Mouse (Mus musculus): ENCODE data around the gene Mitf.
A peak's percentile ranks its signal among the peaks of the same experiment; 100 is the strongest.

Mitf gene

DNA sequence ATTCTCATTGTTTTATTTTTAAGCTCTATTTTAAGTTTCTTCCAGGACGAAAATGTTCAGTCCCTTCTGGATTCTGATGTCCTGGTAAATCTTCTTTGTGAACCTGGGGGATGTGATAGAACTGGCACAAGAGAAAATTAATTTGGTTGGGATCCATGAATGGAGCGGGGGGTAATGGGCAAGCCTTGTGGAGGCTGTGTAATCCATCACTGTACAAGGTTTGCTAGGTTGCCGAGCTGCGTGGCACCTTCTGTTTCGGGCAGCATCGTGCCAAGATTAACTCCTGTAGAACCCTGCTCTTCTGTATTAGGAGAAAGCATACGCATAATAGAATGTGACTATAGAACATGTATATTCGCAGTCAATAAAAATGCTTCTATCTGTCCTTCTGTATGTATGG, 76.1 kb downstream of the Mitf start:
- peak; percentile 74 to 84 for DNase-seq

GRCm38 (mm10) chr6:97883496-97883895, 76.6 kb downstream of the Mitf start:
- peak in 1 of 2 experiments; percentile 33 for DNase-seq

DNA sequence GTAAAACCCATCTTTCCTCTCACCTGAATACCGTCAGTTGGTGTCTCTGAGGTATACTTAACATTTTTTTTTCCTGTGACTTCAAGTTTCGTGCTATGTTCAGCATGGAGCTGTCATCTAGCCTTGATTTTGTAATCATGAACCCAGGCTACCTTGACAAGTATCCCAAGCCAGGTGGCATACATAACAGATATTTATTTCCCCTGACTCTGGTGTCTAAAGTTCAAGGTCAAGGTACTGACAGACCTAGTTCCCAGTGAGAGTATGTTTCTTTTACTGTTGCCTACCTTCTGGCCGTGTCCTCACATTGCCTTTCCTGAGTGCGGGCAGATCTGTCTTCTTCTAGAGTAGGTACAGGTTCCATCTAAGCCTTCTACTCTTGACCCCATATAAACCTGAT, 78.1 kb downstream of the Mitf start:
- DNase-seq = no peak

DNA sequence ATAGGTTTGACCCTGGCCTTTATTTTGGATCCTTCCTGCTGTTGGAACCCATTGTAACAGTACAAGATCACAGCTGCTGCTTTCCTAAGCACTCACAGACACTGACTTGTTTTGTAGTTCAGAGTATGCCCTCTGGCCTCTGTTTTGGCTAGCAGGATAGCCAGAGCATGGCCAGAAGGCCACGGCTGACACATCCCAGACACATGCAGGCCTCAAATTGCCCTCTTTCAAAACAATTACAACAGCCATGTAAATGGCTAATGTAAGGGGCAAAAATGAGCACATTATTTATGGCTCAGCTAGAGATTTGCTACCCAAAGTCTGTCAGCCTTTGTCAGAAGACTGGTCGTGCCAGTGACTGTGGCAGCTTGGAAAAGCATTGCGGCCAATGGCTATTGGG, 78.8 kb downstream of the Mitf start:
- DNase-seq = no peak

DNA sequence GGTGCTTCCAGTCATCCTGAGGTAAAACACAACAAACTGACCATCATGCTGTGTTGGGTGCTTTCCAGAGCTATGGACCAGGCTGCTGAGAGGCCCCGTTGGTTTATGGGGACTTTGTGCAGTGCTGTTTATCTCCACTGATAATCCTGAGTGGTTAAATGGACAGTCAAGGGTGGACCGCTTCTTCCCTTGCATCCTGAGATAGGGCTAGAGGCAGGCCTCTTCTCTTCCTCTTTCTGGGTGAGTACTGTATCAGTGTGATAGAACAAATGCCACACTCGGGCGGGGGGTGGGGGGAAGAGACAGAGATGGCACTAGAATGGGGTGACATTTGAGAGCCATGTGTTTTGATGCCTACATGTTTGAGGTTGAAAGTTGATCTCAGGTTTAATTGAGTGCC, 81.0 kb downstream of the Mitf start:
- no peak for DNase-seq

DNA sequence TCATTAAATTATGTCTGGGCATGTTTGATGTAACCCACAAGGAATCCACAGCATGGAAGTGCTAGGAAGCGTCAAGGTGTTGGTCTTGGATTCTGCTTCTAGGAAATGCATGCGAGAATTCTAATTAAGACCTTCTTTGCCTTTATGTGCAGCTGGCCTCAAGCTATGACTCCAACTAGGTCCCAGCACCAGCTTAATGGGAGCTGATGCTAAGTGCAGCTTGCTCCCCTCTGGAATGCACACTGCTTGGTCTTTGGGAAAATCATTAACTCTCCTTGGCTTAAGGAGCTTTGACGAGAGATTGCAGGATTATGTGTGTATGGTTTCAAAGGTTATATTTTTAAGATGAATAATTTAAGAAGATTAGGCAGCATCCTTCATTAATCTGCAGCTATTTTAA, 81.7 kb downstream of the Mitf start:
- no peak for DNase-seq

- DNase-seq = no peak
Observed at GRCm38 (mm10) chr6:97893546-97893945, 86.7 kb downstream of the Mitf start.

- DNase-seq = no peak
Observed at GRCm38 (mm10) chr6:97897191-97897590, 90.3 kb downstream of the Mitf start.

- no peak for DNase-seq
Observed at GRCm38 (mm10) chr6:97898085-97898484, 91.2 kb downstream of the Mitf start.

DNA sequence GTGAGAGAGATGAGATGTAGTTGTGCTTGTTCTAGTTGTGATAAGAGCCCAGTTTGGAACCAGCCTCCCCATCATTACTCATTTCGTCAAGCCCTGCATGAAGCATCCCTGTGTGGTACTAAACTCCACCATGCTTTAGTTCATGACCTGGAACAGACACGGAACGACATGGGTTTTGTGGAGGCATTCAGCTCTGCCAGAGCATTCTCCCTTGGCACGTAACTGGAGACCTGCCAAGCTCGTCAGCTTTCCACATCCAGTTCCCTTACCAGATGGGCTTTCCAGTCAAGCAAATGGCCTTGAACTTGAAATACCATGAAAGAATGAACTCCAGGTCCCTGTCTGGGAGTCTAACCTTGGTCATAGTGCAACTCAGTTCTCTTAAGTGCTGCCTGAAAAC, 94.7 kb downstream of the Mitf start:
- DNase-seq = peak; percentile 28 to 29

DNA sequence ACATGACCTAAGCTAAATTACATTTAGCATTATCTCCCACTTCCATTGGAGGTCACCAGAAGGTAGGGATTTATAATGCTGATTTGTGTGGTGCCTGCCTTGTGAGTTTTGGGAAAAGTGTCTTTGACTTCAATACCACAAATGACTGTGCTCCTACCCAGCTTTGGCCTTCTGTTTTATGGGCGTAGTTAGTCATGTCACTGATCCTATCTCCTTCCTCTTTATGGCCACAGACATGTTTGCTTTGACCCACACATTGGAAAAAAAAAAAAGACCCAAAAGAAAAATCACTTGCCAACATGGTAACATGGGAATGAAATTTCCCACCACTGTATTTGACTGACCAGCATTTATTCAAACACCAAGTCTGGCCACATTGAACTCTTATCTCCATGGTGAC, 95.4 kb downstream of the Mitf start:
- DNase-seq = no peak

DNA sequence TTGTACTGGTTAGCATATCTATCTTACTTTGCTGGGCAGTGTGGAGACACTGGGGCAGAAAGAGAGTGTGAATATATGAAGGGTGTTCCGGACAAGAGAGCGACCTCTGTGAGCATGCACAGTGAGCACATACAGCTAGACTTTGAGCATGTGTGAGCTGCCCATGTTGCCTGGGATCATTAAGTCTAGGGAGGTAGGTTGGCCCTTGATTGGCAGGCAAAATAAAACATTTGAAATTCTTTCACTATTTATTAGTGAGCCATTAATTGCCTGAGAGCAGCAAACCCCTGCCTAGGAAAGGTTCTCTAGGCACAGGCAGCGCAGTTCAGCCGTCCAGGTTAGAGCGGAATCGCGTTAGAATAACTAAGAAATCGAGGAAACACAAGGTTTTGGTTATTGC, 107.9 kb downstream of the Mitf start:
- DNase-seq = no peak

DNA sequence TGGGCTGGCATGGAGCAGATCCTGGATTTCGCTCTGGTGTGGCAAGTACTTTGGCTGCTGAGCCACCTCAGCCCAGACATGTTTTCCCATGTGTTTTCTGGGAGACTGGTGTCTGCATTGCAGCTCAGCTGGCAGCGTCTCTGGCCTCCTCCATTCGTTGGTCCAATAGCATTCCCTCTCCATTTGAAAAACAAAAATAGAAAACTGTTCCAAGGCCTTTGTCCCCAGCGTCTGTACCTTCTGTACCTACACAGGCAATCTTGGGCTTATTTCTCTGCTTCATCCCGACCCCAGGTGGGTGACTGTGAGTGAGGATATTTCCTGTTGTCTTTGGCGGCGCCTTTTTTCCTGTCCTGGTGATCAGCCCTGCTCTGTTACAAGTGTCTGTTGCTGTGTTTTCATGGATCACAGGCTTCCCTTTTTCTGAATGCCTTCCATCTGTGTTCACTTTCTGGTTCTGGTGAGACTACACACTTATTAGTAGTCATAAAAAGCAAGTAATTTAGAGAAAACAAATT, 109.6 kb downstream of the Mitf start:
- DNase-seq = peak; percentile 25 to 33

GRCm38 (mm10) chr6:97918051-97918450, 111.2 kb downstream of the Mitf start:
- DNase-seq = no peak

- no peak for DNase-seq
Observed at GRCm38 (mm10) chr6:97918481-97918880, 111.6 kb downstream of the Mitf start.

DNA sequence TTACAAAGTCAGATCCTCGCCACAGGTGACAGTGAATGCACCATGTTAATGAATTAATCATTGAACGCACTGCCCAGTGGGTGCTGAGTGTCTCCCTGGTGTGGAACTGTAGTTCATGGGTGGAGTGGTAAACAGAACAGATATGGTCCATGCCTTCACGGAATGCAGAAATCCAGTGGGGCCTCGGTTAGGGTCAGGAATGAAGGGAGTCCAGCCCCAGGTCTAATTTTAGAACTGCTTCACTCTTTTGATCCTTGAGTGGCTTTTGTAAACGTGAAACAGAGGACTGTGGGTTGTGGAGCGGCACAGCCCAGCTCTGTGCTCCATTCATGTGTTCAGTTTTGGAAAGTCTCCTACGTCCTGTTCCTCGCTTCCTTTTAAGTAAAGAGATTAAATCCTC, 112.4 kb downstream of the Mitf start:
- DNase-seq = no peak

DNA sequence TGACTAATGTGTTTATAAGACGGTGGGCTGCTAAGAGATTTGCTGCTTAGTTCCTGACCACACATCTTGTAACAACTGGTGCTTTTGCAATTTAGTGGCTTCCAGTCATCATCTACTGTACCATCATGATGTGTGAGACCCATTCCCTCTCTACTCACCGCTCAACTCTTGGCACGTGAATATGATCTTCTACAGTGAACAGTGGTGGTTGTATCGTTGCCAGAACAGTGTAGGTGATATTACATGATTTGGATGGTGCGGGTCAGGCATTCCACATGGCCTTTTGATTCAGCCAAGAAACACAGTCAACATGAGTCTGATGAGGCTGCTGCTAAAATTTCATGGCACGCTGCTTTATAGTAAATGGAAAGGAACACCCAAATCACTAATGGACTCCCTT, 114.7 kb downstream of the Mitf start:
- DNase-seq = no peak

- DNase-seq = no peak
Observed at GRCm38 (mm10) chr6:97924221-97924620, 117.4 kb downstream of the Mitf start.

DNA sequence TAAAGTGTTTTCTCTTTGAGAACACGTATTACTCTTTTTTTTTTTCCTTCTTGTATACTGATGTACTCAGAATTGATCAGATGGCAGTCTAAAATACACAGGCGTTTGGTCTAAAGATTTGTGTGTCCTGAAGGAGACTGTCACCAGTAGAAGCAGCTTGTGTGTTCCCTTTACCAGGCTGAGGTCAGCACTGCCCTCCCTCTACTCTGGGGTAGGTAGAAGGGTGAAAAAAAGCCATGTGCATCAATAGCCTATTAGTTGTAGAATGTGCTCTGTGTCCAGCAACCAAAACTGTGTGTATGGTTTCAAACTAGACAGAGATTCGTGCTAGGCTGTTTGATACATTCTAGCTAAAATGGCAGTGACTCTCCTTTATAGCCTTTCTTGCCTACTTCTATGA, 122.2 kb downstream of the Mitf start:
- no peak for DNase-seq

DNA sequence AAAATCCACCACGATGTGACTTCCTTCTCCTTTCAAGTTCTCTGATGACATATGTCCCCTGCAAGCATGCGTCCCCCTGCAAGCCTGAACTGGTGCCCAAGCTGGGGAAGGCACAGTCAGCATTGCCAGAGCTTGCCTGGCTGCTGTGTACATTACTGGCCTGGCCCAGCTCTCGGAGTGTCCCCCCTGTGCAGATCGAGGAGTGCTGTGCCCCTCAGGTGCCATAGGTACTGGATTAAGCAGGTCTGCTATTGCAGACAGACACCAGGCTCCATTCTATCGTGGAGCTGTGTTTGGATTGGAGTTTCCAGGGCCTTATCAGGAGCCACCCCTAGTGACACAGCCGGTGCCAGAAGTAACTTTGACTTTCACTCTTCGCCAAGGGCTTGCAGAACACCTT, 122.6 kb downstream of the Mitf start:
- no peak for DNase-seq

- DNase-seq = no peak
Observed at GRCm38 (mm10) chr6:97937139-97937538, 130.3 kb downstream of the Mitf start.

GRCm38 (mm10) chr6:97937897-97938614, 131.2 kb downstream of the Mitf start:
- no peak for DNase-seq

DNA sequence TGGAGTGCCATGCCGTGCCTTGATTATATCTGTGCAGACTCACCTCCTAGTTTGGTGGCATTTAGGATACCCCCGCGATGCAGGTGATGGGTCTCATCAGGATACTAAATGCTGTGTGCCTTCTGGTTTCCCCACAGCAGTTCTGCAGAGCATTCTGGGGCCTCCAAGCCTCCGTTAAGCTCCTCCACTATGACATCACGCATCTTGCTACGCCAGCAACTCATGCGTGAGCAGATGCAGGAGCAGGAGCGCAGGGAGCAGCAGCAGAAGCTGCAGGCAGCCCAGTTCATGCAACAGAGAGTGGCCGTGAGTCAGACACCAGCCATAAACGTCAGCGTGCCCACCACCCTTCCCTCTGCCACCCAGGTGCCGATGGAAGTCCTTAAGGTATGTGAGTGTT, 134.1 kb downstream of the Mitf start:
- DNase-seq = no peak

- DNase-seq = no peak
Observed at GRCm38 (mm10) chr6:97950033-97950881, 143.4 kb downstream of the Mitf start.
